25 mouse cellular contexts compared by ENCODE assay signal in genomic region chr16:25451511-25451910, GRCm38 (mm10).
"Had no signal": no experiment of that assay in that cellular context is flagged by ENCODE, and none has a peak within 500 bp of the region (broad histone marks: within the 10 kb centered on the region; RNA-seq: fewer than 3 reads in every experiment).

No protein-coding gene starts in this region.

- H3K9ac ChIP-seq: heart, embryonic 12.5 days; hindbrain, embryonic 12.5 days; hindbrain, embryonic 14.5 days; intestine, embryonic 15.5 days; limb, embryonic 12.5 days; liver, embryonic 13.5 days; liver, embryonic 15.5 days; liver, postnatal 0 days had no signal

- H3K4me3 ChIP-seq: gastrocnemius, adult 2 months; heart, embryonic 10.5 days; heart, embryonic 12.5 days; hindbrain, embryonic 10.5 days; hindbrain, embryonic 12.5 days; intestine, embryonic 15.5 days; layer of hippocampus, adult 2 months; left cerebral cortex, adult 2 months; limb, embryonic 10.5 days; limb, embryonic 12.5 days; liver, embryonic 13.5 days; liver, embryonic 15.5 days had no signal

- H3K9me3 ChIP-seq: heart, embryonic 10.5 days; heart, embryonic 12.5 days; hindbrain, embryonic 10.5 days; hindbrain, embryonic 12.5 days; intestine, embryonic 15.5 days; limb, embryonic 10.5 days; limb, embryonic 12.5 days; liver, embryonic 13.5 days; liver, embryonic 15.5 days had no signal

- H3K27me3 ChIP-seq: heart, embryonic 12.5 days; hindbrain, embryonic 12.5 days; intestine, embryonic 15.5 days; limb, embryonic 12.5 days; liver, embryonic 13.5 days; liver, embryonic 15.5 days had no signal

- ATAC-seq: hindbrain, embryonic 16.5 days; inflammation-experienced regulatory T-cells, adult 6 months; intestine, embryonic 15.5 days; intestine, postnatal 0 days; liver, postnatal 0 days had no signal

- H3K4me1 ChIP-seq: heart, embryonic 10.5 days; heart, embryonic 12.5 days; intestine, embryonic 15.5 days; limb, embryonic 12.5 days; liver, embryonic 13.5 days; liver, embryonic 15.5 days had no signal

- H3K27ac ChIP-seq: gastrocnemius, adult 2 months; heart, embryonic 10.5 days; hindbrain, embryonic 10.5 days; hindbrain, embryonic 12.5 days; hindbrain, embryonic 14.5 days; intestine, embryonic 15.5 days; kidney, postnatal 0 days; layer of hippocampus, adult 2 months; left cerebral cortex, adult 2 months; limb, embryonic 10.5 days; limb, embryonic 12.5 days; liver, embryonic 13.5 days; liver, embryonic 15.5 days had no signal

- DNase-seq: gastrocnemius, adult 2 months; gastrocnemius, postnatal 10 days; gastrocnemius, postnatal 25 days; heart, adult 18-20 months; heart, postnatal 10 days; heart, postnatal 4 days; liver; liver, embryonic 13.5 days; liver, postnatal 0 days had no signal

- H3K4me2 ChIP-seq: heart, embryonic 12.5 days; hindbrain, embryonic 12.5 days; hindbrain, embryonic 14.5 days; intestine, embryonic 15.5 days; limb, embryonic 12.5 days; liver, embryonic 11.5 days; liver, embryonic 13.5 days; liver, embryonic 15.5 days had no signal

- H3K36me3 ChIP-seq: heart, embryonic 10.5 days; heart, embryonic 12.5 days; hindbrain, embryonic 10.5 days; hindbrain, embryonic 12.5 days; intestine, embryonic 15.5 days; limb, embryonic 10.5 days; limb, embryonic 12.5 days; liver, embryonic 13.5 days; liver, embryonic 15.5 days had no signal
